Mouse (Mus musculus) testis, adult 2 months (tissue): ENCODE measurements at regions not wholly inside any gene's neighbourhood (a gene's known extent, or its start where the extent isn't known, plus 50 kb on each side); places are given as distances from the start of the nearest gene placed in this dataset.
A peak's percentile ranks its signal among the peaks of the same experiment; 100 is the strongest.

Source experiments
- H3K27ac ChIP-seq: fragments of 200-500 bp; 2 replicates; pipeline ENCODE4 v1.5.1; 2012; ENCODE audit warnings: low read depth, low read length; ENCODE audit not compliant: control insufficient read depth, insufficient read depth
- H3K27me3 ChIP-seq: fragments of 200-500 bp; 2 replicates; pipeline ENCODE4 v1.6.1; 2012; ENCODE audit warnings: mild to moderate bottlenecking, low read length, moderate library complexity; ENCODE audit not compliant: control insufficient read depth, insufficient read depth
- H3K36me3 ChIP-seq: fragments of 200-500 bp; 2 replicates; pipeline ENCODE4 v1.6.1; 2012; ENCODE audit warnings: mild to moderate bottlenecking, low read length; ENCODE audit not compliant: control insufficient read depth, insufficient read depth
- H3K4me1 ChIP-seq: fragments of 200-500 bp; 2 replicates; pipeline ENCODE4 v1.6.1; 2012; ENCODE audit warnings: low read length; ENCODE audit not compliant: control insufficient read depth, insufficient read depth
- H3K4me3 ChIP-seq: fragments of 200-500 bp; 2 replicates; pipeline ENCODE4 v1.5.1; 2012; ENCODE audit warnings: low read depth, mild to moderate bottlenecking, low read length, moderate library complexity, mixed read lengths; ENCODE audit not compliant: control insufficient read depth
- CTCF ChIP-seq: fragments of 200-500 bp; IDR thresholded peaks from 2 replicates; pipeline ENCODE4 v1.5.1; 2012; ENCODE audit warnings: low read depth, mild to moderate bottlenecking, inconsistent platforms, low read length, moderate library complexity; ENCODE audit not compliant: control insufficient read depth, insufficient read depth, insufficient replicate concordance
- POLR2A ChIP-seq: fragments of 200-500 bp; IDR thresholded peaks from 2 replicates; pipeline ENCODE4 v1.6.1; 2012; ENCODE audit warnings: low read depth, mild to moderate bottlenecking, inconsistent platforms, low read length, moderate library complexity; ENCODE audit not compliant: control insufficient read depth

DNA sequence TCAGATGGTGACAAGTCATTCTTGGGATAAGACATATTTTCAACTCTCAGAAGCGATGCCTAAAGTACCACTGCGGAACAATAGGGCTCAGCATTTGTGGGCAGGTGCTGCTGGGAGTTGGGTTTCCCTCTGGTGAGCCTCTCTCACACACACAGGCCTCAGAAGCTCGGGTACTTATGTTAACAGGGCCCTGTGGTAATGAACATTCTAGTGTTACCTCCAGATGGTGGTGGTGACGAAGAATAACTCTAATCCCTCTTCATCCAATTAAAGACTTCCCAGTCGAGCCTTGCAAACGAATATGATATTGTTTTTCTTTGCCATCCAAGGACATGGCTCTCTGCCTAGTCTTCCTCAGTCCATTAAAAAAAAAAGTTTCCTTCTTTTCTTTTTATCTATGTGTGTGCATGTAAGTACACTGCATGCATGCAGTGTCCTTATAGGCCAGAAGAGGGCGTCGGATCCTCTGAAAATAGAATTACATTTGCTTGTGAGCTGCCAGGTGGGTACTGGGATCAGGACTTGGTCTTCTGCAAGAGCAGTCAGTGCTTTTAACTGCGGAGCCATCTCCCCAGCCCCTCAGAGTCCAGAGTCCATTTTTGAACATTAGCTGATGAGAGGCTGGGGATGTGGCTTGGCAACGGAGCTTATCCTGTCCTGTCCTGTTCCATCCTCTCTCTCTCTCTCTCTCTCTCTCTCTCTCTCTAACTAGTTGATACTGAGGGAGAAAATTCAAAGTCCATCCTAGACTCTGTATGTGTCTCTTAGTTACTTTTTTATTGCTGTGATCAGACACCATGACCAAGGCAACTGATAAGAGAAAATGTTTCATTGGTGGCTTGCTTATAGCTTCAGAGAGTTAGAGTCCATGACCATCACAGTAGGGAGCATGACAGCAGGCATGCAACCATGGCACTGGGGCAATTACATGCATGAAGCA is 146.3 kb upstream of the Usp9x start:
- Histone ChIP-seq H3K4me3 (no peak overlapping the region), H3K27ac (no peak overlapping the region), H3K27me3 (no peaks in the 10 kb centered on the region), H3K36me3 (no peaks in the 10 kb centered on the region), H3K4me1 (no peaks in the 10 kb centered on the region; the same call in 1 of the 2 replicates)
- TF ChIP-seq POLR2A (no peak), CTCF (no peak)

DNA sequence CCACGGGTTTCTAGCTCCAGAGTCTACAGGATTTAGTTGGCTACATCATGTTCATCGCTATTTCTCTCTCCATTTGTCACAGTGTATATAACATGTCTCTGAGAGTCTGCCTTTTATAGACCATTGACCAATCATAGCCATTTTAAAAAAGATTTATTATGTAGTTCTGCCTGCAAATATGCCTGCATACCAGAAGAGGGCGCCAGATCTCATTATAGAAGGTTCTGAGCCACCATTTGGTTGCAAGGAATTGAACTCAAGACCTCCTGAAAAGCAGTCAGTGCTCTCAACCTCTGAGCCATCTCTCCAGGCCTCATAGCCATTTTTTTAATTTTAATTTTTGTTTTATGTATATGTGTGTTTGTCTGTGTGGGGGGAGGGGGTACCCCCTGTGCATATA is 151.7 kb upstream of the Usp9x start:
- Histone ChIP-seq H3K4me3 (no peak overlapping the region), H3K27ac (no peak overlapping the region), H3K36me3 (no peaks in the 10 kb centered on the region), H3K4me1 (peaks cover 3% of the 10 kb centered on the region), H3K27me3 (no peaks in the 10 kb centered on the region)
- no peak for TF ChIP-seq CTCF
- no peak for TF ChIP-seq POLR2A

DNA sequence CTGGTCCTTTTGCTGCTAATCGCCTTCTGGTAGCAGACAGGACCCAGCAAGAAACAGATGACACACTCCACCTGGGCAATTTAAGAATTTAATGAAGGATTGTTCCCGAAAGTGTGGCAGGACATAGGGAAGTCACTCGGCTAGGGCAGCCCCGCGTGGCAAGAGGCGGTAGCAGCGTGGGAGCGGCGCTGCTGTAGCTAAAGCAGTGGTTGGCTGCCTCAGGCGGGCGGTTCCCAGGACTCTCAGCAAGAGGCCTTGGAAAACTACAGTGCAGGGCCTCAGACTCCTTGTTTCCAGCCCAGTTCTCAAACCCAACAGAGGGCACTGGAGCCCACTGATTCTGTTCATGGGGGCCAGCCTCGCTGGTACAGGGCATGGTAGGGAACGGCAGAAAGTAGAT is 154.2 kb upstream of the Usp9x start:
- Histone ChIP-seq H3K27me3 (no peaks in the 10 kb centered on the region), H3K4me1 (peaks cover 3% of the 10 kb centered on the region), H3K4me3 (peak overlapping the region; percentile 66), H3K36me3 (no peaks in the 10 kb centered on the region), H3K27ac (peak overlapping the region; percentile 70)
- no peak for TF ChIP-seq POLR2A
- 0 out of 2 replicates have a peak, but pooled peaks have one; percentile 16 for TF ChIP-seq CTCF

DNA sequence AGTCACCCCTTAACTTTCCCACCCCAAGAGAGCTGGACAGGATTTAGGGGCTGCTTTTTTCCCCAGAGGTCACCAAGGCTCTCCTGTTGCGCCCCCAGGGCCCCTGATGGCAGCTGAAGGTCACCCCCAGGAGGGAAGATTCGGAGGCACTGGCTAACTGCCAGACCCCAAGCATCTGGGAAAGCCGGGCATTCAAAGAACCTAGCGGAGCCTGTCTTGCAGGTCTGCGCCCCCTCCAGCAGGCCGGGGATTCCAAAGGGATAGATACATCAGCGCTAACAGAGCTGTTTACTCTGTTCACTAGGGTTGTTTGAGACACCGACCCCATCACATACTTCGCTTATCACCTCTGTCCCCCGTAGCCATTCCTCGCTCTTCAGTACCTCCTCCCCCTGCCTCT is 154.6 kb upstream of the Usp9x start:
- peak overlapping the region; percentile 70 for H3K27ac ChIP-seq
- peak overlapping the region; percentile 66 for H3K4me3 ChIP-seq
- TF ChIP-seq POLR2A (no peak), CTCF (no peak)
- peaks cover 3% of the 10 kb centered on the region for H3K4me1 ChIP-seq
- no peaks in the 10 kb centered on the region for H3K27me3 ChIP-seq
- H3K36me3 ChIP-seq: no peaks in the 10 kb centered on the region

DNA sequence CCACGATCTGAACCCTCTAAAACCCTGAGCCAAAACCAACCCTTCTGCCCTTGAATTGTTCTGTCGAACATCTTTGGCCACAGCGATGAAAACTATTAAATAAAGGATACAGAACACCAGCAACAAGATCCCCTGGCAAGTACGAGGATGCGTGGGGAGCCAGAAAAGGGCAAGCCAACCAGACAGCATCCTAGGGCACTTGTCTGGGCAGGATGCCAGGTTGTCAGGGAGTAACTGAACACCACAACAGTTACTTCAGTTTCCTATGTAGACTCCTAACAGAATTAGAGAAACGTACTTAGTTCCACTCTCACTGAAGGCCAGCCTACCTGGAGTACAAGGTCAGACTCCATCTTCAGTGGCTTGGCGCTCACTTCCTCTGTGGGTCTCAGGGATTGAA is 138.4 kb upstream of the Med14 start:
- Histone ChIP-seq H3K27ac (no peak overlapping the region), H3K4me3 (no peak overlapping the region), H3K36me3 (no peaks in the 10 kb centered on the region), H3K4me1 (no peaks in the 10 kb centered on the region), H3K27me3 (no peaks in the 10 kb centered on the region)
- no peak for TF ChIP-seq POLR2A
- no peak for TF ChIP-seq CTCF

DNA sequence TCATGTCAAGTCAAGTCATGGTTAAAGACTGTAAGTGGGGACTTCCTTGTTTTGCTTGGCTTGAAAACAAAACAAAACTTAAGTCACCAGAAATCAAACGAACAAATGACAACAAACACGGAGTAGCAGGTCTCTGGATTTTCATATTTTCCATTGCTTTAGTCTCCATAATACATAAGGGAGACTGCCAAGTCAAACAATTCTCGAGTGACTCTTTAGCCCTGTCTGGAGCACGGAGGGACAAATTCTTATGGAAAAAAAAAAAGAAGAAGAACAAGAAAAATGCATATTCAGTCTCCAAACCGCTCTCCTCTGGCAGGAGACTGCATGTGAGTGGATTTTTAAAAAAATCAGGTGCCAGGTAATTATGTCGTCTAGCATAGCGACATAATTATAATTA is 129.6 kb upstream of the Med14 start:
- Histone ChIP-seq H3K4me3 (no peak overlapping the region), H3K4me1 (0 out of 2 replicates have a peak, but pooled peaks cover 2% of the 10 kb centered on the region), H3K36me3 (no peaks in the 10 kb centered on the region), H3K27me3 (no peaks in the 10 kb centered on the region), H3K27ac (no peak overlapping the region)
- TF ChIP-seq CTCF (no peak), POLR2A (no peak)

DNA sequence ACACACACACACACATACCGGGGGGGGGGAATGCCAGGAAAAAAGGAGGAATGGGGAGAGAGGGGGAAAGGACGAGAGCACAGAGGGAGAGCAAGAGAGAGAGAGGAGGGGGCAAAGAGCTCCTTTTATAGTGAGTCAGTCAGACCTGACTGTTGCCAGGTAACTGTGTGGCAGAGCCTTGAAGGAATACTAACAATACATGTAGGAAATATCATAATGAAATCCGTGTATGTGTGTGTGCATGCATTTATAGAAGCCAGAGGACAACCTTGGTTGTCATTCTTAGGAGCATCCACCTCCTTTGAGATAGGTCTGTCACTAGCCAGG is 127.6 kb upstream of the Med14 start:
- H3K4me1 ChIP-seq: 0 out of 2 replicates have a peak, but pooled peaks cover 2% of the 10 kb centered on the region
- H3K27me3 ChIP-seq: no peaks in the 10 kb centered on the region
- TF ChIP-seq POLR2A (no peak), CTCF (no peak)
- no peak overlapping the region for H3K27ac ChIP-seq
- H3K36me3 ChIP-seq: no peaks in the 10 kb centered on the region
- H3K4me3 ChIP-seq: no peak overlapping the region
